Mouse (Mus musculus) midbrain, embryonic 12.5 days (tissue): Measurements from ENCODE around the gene A930004D18Rik. TPM values are rescaled to one million over a fixed set of nuclear protein-coding genes. Genes with fewer than 3 reads are reported as not detected.

Experiments used
- ATAC-seq: fragments of 200-750 bp; cut with Nextera tagmentation; 2 replicates; pipeline ENCODE4 v1.8.0; 2017; ENCODE audit warnings: low read depth, moderate TSS enrichment, moderate library complexity; ENCODE audit not compliant: low FRiP score
- H3K27ac ChIP-seq: fragments of 300-500 bp; sonication (generic); replicated peaks from 2 replicates; pipeline ENCODE4 v1.5.1; 2016; ENCODE audit warnings: mild to moderate bottlenecking
- H3K27me3 ChIP-seq: fragments of 300-500 bp; sonication (generic); 2 replicates; pipeline ENCODE4 v1.6.1; 2016; ENCODE audit warnings: mild to moderate bottlenecking
- H3K36me3 ChIP-seq: fragments of 300-500 bp; sonication (generic); 2 replicates; pipeline ENCODE4 v1.6.1; 2016
- H3K4me1 ChIP-seq: fragments of 300-500 bp; sonication (generic); 2 replicates; pipeline ENCODE4 v1.6.1; 2016
- H3K4me2 ChIP-seq: fragments of 300-500 bp; sonication (generic); replicated peaks from 2 replicates; pipeline ENCODE4 v1.6.1; 2016; ENCODE audit warnings: mild to moderate bottlenecking, moderate library complexity
- H3K4me3 ChIP-seq: fragments of 300-500 bp; sonication (generic); 2 replicates; pipeline ENCODE4 v1.5.1; 2016; ENCODE audit warnings: mild to moderate bottlenecking
- H3K9ac ChIP-seq: fragments of 300-500 bp; sonication (generic); replicated peaks from 2 replicates; pipeline ENCODE4 v1.6.1; 2016; ENCODE audit warnings: mild to moderate bottlenecking, moderate library complexity
- H3K9me3 ChIP-seq: fragments of 300-500 bp; sonication (generic); 2 replicates; pipeline ENCODE4 v1.6.1; 2016; ENCODE audit warnings: mild to moderate bottlenecking
- WGBS: fragments of 180-500 bp; shearing (Covaris S2); methylation state at CpG from one replicate; pipeline ENCODE4 v1.1.7; 2016; 5-methylcytosine and 5-hydroxymethylcytosine counted together
- polyA plus RNA-seq: library from polyadenylated mRNA; unstranded; fragments of >200 nt; fragmentation: Nextera tagmentation; extraction: Ambion mirVana; gene quantifications from 2 replicates; pipeline ENCODE4 v1.2.1, GENCODE M21; 2016

A930004D18Rik gene
- polyA plus RNA-seq, 1 experiment from 2014 or later = 21.5 TPM

DNA sequence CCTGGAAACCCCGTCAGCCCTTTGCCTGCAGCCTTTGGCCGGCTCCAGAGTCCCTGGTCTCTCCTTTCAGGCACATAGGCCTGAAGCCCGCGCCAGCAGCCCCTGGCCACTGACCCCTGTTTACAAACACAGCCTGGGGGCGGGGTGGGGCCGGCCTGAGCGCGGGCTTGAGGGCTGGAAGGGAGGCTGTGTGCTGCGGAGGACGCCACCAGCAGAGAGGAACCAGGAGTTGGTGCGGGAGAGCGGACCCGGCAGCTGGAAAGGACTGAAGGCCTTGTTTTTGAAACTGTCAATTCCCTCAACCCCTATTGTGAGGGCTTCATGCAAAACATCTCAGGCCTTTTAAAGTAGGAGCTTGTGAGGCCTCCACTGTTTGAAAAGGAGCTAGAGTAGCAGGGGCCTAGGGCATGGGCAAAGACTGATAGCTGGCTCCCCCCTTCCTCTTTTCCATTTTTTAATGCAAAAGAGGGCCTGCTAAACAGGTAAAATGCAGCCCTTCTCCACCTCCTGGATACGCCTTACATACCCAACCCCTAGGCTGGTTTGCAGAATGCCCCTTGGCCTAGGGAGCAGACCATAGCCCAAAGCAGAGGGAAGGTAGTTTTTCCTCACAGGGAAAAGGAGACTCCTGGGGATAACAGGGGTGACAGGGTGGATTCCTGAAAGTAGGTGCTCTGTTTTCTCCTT, 3.8 kb upstream of the A930004D18Rik start:
- Histone ChIP-seq H3K4me1 (peaks cover 65% of the 10 kb centered on the region), H3K9me3 (no peaks in the 10 kb centered on the region), H3K4me3 (peak overlapping the region; percentile 99), H3K9ac (peak overlapping the region; percentile 91), H3K4me2 (peak overlapping the region; percentile 70), H3K27ac (peak overlapping the region; percentile 96), H3K27me3 (no peaks in the 10 kb centered on the region), H3K36me3 (no peaks in the 10 kb centered on the region)
- ATAC-seq = peak; percentile 92
- WGBS = under 1% methylated on average over 14 of the region's 14 CpGs

- peak overlapping the region; percentile 99 for H3K4me3 ChIP-seq
- H3K4me1 ChIP-seq = peaks cover 68% of the 10 kb centered on the region
- no peaks in the 10 kb centered on the region for H3K9me3 ChIP-seq
- H3K27ac ChIP-seq = peak overlapping the region; percentile 96
- peak overlapping the region; percentile 91 for H3K9ac ChIP-seq
- H3K27me3 ChIP-seq = no peaks in the 10 kb centered on the region
- peak; percentile 39 for ATAC-seq
- H3K36me3 ChIP-seq = no peaks in the 10 kb centered on the region
- WGBS = 3% methylated on average over 27 of the region's 27 CpGs
- H3K4me2 ChIP-seq = peak overlapping the region; percentile 70
Measured at GRCm38 (mm10) chr2:18040347-18041160, 3.0 kb upstream of the A930004D18Rik start.

- peak; percentile 28 for ATAC-seq
- WGBS = under 1% methylated on average over 46 of the region's 46 CpGs
- Histone ChIP-seq H3K36me3 (no peaks in the 10 kb centered on the region), H3K4me2 (peak overlapping the region; percentile 70), H3K9me3 (no peaks in the 10 kb centered on the region), H3K27ac (peak overlapping the region; percentile 96), H3K4me1 (peaks cover 74% of the 10 kb centered on the region), H3K9ac (peak overlapping the region; percentile 91), H3K4me3 (peak overlapping the region; percentile 99), H3K27me3 (no peaks in the 10 kb centered on the region)
Measured at GRCm38 (mm10) chr2:18039566-18040290, 2.2 kb upstream of the A930004D18Rik start.

GRCm38 (mm10) chr2:18038895-18039371, 1.4 kb upstream of the A930004D18Rik start:
- Histone ChIP-seq H3K4me1 (peaks cover 82% of the 10 kb centered on the region), H3K4me2 (peak overlapping the region; percentile 70), H3K4me3 (peak overlapping the region; percentile 99), H3K36me3 (no peaks in the 10 kb centered on the region), H3K27ac (peak overlapping the region; percentile 96), H3K9ac (peak overlapping the region; percentile 91), H3K27me3 (no peaks in the 10 kb centered on the region), H3K9me3 (no peaks in the 10 kb centered on the region)
- 8% methylated on average over 10 of the region's 10 CpGs for WGBS
- no peak for ATAC-seq

DNA sequence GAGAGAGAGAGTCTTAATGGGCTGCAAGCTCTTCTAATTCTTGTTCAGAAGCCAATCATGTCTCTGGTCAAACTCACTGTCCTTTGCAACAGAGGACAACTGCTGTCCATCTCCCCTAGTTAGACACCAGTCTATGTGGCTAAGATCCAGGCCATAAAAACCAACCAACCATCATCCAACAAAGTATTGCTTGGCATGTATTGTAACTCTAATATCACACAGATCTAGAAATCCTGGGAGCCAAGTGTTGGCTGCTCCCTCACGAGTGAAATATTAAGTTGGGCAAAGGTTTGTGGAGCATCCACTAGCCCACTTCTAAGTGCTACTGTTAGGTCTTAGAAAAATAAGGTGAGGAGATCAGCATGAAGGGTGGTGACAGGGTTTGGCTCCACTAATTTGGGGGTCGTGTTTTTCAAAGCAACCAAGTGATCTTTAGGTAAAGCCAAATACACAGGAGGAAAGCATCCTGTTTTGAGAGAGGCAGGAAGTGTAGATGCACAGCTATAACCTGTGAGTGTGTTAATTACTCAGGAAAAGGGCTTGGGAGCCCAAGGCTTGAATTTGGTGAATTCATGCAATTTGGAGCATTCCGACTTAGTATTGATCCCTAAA, 710 bp upstream of the A930004D18Rik start:
- Histone ChIP-seq H3K9me3 (no peaks in the 10 kb centered on the region), H3K4me3 (peak overlapping the region; percentile 99), H3K27ac (peak overlapping the region; percentile 96; the same call in 1 of the 2 replicates), H3K9ac (peak overlapping the region; percentile 91; the same call in 1 of the 2 replicates), H3K4me2 (peak overlapping the region; percentile 70), H3K4me1 (peaks cover 88% of the 10 kb centered on the region), H3K36me3 (no peaks in the 10 kb centered on the region), H3K27me3 (no peaks in the 10 kb centered on the region)
- no peak for ATAC-seq
- 31% methylated on average over 3 of the region's 3 CpGs for WGBS

- H3K4me1 ChIP-seq = peaks cover 81% of the 10 kb centered on the region
- peak overlapping the region; percentile 86 for H3K27ac ChIP-seq
- no peaks in the 10 kb centered on the region for H3K27me3 ChIP-seq
- peak overlapping the region; percentile 83; the same call in 1 of the 2 replicates for H3K9ac ChIP-seq
- no peak for ATAC-seq
- no peak overlapping the region for H3K4me3 ChIP-seq
- no peaks in the 10 kb centered on the region for H3K36me3 ChIP-seq
- no peaks in the 10 kb centered on the region for H3K9me3 ChIP-seq
- H3K4me2 ChIP-seq = peak overlapping the region; percentile 86
- 12% methylated on average over 10 of the region's 10 CpGs for WGBS
Measured at GRCm38 (mm10) chr2:18034371-18035250, 2.9 kb downstream of the A930004D18Rik start.

GRCm38 (mm10) chr2:18033166-18034108, 4.1 kb downstream of the A930004D18Rik start:
- WGBS = 13% methylated on average over 10 of the region's 10 CpGs
- Histone ChIP-seq H3K36me3 (no peaks in the 10 kb centered on the region), H3K27me3 (no peaks in the 10 kb centered on the region), H3K4me2 (peak overlapping the region; percentile 86), H3K9ac (peak overlapping the region; percentile 83), H3K4me1 (peaks cover 70% of the 10 kb centered on the region), H3K9me3 (no peaks in the 10 kb centered on the region), H3K4me3 (peak overlapping the region; percentile 4; the same call in 1 of the 2 replicates), H3K27ac (peak overlapping the region; percentile 86)
- peak; percentile 17; the same call in 1 of the 2 replicates for ATAC-seq

- H3K9me3 ChIP-seq = no peaks in the 10 kb centered on the region
- WGBS = 14% methylated on average over 5 of the region's 5 CpGs
- H3K4me2 ChIP-seq = peak overlapping the region; percentile 86
- ATAC-seq = no peak
- peak overlapping the region; percentile 86 for H3K27ac ChIP-seq
- no peaks in the 10 kb centered on the region for H3K36me3 ChIP-seq
- H3K4me1 ChIP-seq = peaks cover 61% of the 10 kb centered on the region
- peak overlapping the region; percentile 43; the same call in 1 of the 2 replicates for H3K4me3 ChIP-seq
- peak overlapping the region; percentile 83 for H3K9ac ChIP-seq
- H3K27me3 ChIP-seq = no peaks in the 10 kb centered on the region
Measured at GRCm38 (mm10) chr2:18032538-18032895, 5.0 kb downstream of the A930004D18Rik start.

DNA sequence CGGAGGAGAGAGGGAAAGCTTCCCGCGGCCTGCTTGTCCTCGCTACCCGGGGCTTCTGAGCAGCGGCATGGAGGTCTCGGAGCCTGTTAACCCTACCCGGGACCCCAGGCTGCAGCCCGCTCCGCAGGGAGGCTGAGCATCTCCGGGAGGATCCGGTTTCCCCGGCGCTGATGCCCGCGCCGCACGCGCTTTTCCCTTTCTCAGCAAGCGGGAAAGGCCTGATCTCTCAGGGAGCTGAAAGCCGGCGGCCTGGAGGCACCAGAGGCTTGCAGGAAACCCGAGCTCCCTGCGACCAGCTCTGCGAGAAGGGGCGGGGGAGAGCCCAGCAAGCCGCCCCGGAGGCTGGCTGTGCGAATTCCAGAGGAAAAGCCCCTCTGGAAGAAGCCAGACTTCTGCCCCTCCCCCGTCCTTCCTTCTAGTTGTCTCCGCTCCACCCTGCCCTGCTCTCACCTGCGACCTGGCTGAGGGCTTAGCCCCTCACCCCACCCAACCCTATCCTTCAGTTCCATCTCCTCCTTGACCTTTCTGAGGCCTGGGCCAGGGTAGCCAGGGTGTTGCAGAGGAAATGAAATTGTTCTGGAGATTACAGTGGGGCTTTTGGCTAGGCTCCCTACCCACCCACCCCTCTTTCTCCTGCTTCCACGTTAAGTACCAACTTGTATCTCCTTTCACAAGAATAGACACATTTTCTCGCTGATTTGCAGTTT, 5.6 kb downstream of the A930004D18Rik start:
- Histone ChIP-seq H3K9ac (peak overlapping the region; percentile 83), H3K4me1 (peaks cover 58% of the 10 kb centered on the region), H3K36me3 (no peaks in the 10 kb centered on the region), H3K27me3 (no peaks in the 10 kb centered on the region), H3K4me2 (peak overlapping the region; percentile 86), H3K27ac (peak overlapping the region; percentile 86), H3K4me3 (peak overlapping the region; percentile 43), H3K9me3 (no peaks in the 10 kb centered on the region)
- WGBS = under 1% methylated on average over 32 of the region's 34 CpGs
- ATAC-seq = no peak
